Mouse (Mus musculus) erythroblast, adult 5-6 weeks (primary cell): ENCODE measurements around the gene Sprtn. TPM values are rescaled to one million over a fixed set of nuclear protein-coding genes. Genes with fewer than 3 reads are reported as not detected.

Experiments
- ATAC-seq: replicated peaks from 2 replicates; pipeline ENCODE4 v1.8.0; 2016; ENCODE audit warnings: moderate number of reproducible peaks, mild to moderate bottlenecking, moderate TSS enrichment, inconsistent platforms; ENCODE audit not compliant: poor library complexity, low FRiP score, severe bottlenecking
- total RNA-seq, 2 experiments: library from RNA; stranded (forward) in 1 of 2; stranded (reverse) in 1 of 2; fragments of 150-400 nt in 1 of 2; fragments of 200-764, 138-1000 nt in 1 of 2; gene quantifications; 2 replicates each; pipeline versions ENCODE4 v1.2.3 to v1.2.4; 2015 to 2017; ENCODE audit warnings: low replicate concordance in 2 of 2

Sprtn gene
- total RNA-seq, 2 experiments from 2014 or later = 8.5 to 10.2 TPM

DNA sequence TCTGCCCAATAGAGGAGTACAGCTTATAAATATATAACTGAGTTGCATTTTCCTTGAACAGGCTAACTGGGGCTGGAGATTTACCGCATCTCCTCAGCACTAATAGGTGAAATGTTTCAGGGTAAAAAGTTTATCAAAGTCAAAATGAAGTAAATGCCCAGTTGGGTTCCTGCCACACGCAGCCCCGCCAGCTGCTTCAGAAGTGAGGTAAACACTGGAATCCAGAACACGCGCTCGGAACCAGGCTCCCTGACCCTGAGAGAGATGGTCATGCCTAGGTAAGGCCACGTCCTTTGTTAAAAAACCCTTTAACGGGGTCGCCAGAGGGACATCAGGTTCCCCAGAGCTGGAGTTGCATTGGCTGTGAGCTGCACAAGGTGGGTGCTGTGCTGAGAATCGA lies 39.0 kb downstream of the Sprtn start:
- no peak for ATAC-seq

DNA sequence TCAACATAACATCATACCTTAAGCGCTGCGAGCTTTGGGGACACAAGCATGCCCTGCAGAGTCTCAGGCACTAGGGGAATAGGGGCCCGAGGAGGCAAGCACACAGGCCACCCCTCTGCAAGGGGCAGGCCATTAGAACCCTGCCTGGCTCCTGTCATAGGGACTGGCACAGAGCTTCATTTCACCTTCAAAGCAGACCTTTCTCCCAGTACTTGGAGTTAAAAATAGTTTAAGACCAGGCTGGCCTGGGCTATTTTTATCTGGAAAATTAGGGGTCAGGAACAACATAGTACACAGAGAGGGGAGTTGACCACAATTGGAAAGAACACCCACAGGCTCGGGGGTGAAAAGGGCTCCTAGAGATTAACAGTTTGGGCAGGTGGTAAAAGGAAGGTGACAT lies 39.6 kb downstream of the Sprtn start:
- ATAC-seq = no peak

DNA sequence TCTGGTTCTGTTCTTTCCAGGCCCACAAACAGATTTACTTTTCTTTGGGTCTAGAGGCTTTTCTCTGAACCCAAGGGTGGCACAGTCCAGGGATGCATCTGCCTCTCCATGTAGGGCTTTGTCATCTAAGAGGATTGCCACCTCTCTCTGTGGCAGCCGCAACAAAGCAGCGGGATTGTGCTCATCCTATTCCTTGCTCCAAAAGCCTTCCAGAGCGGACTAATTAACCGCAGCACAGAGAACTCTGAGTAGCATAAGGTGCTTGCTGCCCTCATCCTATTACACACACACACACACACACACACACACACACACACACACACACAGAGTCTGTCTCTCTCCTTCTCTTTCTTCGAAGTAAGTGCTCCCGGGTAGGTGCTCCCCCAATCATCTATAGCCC lies 46.1 kb downstream of the Sprtn start:
- ATAC-seq = no peak

DNA sequence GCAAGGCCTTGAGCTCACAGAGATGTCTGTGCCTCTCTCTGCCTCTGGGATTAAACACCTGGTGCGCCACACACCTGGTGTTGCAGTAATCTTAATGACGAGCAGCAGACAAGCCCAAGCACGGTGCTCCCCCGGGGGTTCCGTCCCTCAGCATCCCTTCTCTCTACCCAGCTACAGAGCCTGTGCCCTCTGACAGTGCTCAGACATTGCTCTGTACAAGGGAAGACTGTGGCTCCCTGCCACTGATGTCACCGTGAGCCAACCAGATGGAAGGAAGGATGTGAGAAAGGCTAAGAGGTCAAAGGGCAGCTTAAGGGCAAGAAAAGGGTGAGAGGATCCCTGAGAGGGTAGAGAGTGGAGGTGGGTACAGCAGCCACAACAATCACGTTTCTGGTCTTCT lies 46.7 kb downstream of the Sprtn start:
- no peak for ATAC-seq

DNA sequence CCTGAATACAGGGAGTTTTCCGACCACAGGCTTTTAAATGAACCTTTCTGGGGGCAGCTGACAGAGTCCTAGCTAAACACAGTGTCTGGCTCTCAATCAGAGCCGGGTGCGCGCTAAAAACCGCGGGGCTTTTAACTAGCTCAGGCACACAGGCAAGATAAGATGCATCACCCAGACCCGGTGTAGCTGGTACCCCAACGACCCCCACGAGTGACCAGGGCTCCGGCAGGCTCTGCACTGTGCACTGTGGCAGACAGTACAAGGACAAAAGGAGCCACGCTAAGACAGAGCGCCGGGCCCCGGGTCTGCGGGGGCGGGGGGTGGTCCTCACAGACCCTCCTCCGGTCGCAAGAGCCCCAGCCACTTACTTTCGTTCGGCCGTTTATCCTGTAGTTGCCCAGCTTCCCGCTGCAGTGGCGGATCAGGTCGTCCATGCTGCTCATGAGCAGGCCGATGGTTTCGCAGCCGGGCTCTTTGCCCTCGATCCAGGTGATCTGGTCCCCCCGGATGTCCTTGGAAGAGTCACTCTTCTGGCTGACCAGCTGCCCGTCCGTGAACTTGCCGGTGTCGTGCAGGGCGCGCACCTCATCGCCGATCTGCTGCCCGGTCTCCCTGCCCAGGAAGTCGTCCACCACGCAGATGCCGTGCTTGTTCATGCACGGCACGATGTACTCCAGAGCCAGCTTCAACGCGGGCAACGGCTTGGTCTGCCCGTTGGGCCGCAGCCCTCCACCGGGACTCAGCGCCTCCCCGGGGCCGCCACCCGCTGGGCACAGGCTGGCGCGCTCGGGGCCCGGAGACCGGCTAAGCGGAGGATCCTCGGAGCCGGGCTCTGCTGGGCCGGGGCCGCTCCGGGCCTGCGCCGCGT lies 50.4 kb downstream of the Sprtn start:
- ATAC-seq = 0 out of 2 replicates have a peak, but pooled peaks have one; percentile 15

DNA sequence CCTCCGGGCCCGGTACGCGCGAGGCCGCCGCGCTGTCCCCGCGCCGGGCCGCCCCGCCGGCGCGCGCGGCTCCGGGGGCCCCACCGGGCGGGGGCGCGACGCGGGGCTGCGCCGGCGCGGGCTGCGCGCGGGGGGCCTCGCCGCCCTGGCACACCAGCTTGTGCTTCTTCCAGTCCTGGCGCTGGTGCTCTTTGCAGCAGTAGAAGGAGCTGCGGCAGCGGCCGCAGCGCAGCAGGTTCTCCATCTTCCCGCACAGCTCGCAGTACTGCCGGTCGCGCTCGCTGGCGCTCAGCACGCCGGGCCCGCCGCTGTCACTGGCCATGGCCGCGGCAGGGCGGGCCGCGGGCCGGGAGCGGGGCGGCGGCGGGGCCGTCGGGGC lies 51.0 kb downstream of the Sprtn start:
- no peak for ATAC-seq

DNA sequence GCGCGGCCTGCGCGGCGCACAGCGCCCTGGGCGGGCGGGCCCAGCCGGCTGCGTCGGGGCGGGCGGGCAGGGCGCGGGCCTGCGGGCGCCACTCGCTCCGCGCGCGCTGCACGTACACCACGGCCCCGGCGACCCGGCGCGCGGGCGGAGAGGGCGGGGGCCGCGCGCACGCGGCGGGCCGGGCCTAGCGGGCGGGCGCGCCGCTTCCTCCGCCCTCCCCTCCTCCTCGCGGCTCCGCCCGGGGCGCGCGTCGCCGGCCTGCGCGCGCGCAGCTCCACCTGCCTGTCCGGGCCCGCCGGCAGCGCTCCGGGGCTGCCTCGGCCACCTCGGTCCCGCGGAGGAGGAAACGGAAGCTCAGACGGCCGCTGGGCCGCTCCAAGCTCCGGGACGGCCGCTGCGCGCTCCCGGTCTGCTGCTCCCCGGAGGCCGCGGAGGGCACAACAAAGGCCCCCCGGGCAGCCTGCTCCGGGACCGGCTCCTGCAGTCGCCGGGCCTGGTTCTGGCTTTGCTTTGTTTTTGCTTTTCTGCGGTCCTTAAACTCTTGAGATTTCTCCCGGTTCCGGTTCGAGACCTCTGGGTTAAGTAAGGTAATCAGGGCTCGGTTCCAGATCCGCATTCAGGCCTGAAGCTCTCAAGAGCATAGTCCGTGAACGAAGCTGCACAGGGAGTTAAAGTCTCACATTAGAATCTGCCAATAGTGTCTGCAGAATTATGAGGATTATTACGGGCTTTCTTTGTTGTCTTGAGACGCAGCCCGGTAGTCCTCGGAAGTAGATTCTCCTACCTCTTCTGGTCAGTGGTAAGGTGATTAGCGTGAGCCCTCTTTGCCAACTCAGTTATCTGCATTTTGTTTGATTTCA lies 51.8 kb downstream of the Sprtn start, which contains the start of gene Egln1:
Gene Egln1, minus strand, starts transcription at position 116 of the 860 bp plus-strand sequence.
- peak; percentile 49; the same call in 1 of the 2 replicates for ATAC-seq

DNA sequence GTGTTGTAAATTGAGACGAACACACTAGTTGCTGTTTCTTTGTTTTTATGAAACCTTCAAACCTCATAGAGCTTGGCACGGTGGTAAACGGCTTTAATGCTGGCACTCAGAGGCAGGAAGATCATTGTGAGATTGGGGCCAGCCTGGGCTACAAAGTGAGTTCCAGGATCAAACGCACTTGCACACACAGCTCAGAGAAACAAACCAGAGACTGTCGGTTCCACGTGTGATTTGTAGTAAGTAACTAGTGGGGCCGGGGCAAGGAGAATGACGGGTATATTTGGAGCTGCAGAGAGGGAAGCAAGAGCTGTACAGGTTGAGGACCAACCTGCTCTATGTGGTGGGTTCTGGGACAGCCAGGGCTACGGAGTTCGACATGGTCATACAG lies 52.4 kb downstream of the Sprtn start:
- ATAC-seq = no peak

DNA sequence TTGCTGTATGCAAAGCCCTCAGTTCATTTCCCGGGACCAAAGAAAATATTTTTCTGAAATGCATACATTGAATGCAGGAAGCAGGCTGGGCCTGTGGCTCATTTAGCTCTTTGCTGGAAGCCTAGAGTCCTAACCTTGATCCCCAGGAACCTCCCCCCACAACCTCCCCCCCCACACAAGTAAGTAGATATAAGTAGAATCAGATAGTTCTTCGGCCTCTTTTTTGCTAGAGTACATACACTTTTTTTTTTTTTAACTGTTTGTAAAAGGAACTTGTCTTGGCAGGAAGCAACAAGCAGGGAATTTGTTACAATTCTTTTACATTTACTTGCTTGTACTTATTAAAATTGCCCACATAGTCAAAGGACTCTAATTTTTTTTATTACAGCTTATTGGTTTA lies 53.2 kb downstream of the Sprtn start:
- ATAC-seq = no peak

DNA sequence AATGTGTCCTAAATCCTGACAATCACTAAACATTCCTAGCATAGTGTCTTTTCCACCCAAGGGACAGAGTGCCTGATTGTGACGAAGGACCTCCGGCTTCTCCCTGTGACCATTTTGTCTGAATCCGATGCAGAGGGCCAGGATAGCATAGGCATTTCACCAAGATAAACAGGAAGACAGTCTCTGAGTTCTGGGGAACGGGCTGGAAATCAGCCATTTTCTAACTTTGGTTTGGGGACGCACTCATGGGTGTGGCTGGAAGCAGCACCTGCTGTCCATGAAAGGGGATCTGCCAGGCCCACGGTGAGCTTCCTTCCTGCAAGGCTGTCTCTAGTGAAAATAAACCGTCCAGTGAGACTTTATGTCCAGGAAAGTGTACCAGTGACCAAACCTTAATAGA lies 55.5 kb downstream of the Sprtn start:
- no peak for ATAC-seq

DNA sequence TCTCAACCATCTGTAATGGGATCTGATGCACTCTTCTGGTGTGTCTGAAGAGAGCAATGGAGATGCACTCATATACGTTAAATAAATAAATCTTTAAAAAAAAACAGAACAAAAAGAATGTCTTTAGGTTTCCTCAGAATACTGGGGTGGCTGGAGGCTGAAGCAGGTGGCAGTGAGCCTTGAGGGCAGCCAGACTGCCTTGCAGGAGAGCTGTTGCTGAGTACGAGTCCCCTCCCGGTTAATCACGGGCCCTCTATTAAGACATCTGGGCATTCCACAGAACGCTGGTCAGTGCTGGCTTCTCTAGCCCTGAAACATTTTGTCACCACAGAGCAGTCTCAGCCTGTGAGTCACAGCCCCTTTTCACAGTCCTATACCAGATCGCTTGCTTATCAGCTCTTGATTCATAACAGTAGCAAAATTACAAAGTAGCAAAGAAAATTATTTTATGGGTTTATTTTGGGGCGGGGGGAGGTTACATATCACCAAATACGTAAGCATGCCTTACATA lies 56.9 kb downstream of the Sprtn start:
- no peak for ATAC-seq

Other genes starting within 250 kb of the Sprtn start
- 16.5 and 19.0 TPM in 2 replicates for gene 2310022B05Rik, start 234.5 kb upstream of the Sprtn start, total RNA-seq (2015; ENCODE audit: low replicate concordance)
- gene 2310022B05Rik, start 234.5 kb upstream of the Sprtn start, total RNA-seq (2017; ENCODE audit: low replicate concordance) = 9.8 and 16.9 TPM in 2 replicates
- 13.1 and 15.3 TPM in 2 replicates for gene Ttc13, start 175.9 kb upstream of the Sprtn start, total RNA-seq (2015; ENCODE audit: low replicate concordance)
- 8.8 and 18.3 TPM in 2 replicates for gene Ttc13, start 175.9 kb upstream of the Sprtn start, total RNA-seq (2017; ENCODE audit: low replicate concordance)
- 2.5 TPM in 1 of 2 replicates, not detected in the other for gene Arv1, start 175.7 kb upstream of the Sprtn start, total RNA-seq (2015; ENCODE audit: low replicate concordance)
- 1.1 TPM in 1 of 2 replicates, not detected in the other for gene Arv1, start 175.7 kb upstream of the Sprtn start, total RNA-seq (2017; ENCODE audit: low replicate concordance)
- gene Fam89a, start 146.1 kb upstream of the Sprtn start, total RNA-seq (2015; ENCODE audit: low replicate concordance) = 1.3 TPM in 1 of 2 replicates, not detected in the other
- gene Fam89a, start 146.1 kb upstream of the Sprtn start, total RNA-seq (2017; ENCODE audit: low replicate concordance) = not detected in 2 replicates
- not detected in 2 replicates for gene Trim67, start 104.8 kb upstream of the Sprtn start, total RNA-seq (2015; ENCODE audit: low replicate concordance)
- gene Trim67, start 104.8 kb upstream of the Sprtn start, total RNA-seq (2017; ENCODE audit: low replicate concordance) = not detected in 2 replicates
- 29.7 and 35.0 TPM in 2 replicates for gene Gnpat, start 34.9 kb upstream of the Sprtn start, total RNA-seq (2015; ENCODE audit: low replicate concordance)
- 18.0 and 40.7 TPM in 2 replicates for gene Gnpat, start 34.9 kb upstream of the Sprtn start, total RNA-seq (2017; ENCODE audit: low replicate concordance)
- 5.6 and 7.1 TPM in 2 replicates for gene 2810004N23Rik, start 34.8 kb upstream of the Sprtn start, total RNA-seq (2015; ENCODE audit: low replicate concordance)
- 9.2 and 9.8 TPM in 2 replicates for gene 2810004N23Rik, start 34.8 kb upstream of the Sprtn start, total RNA-seq (2017; ENCODE audit: low replicate concordance)
- gene Exoc8, start 181 bp upstream of the Sprtn start, total RNA-seq (2015; ENCODE audit: low replicate concordance) = 3.3 and 4.4 TPM in 2 replicates
- 3.9 and 7.7 TPM in 2 replicates for gene Exoc8, start 181 bp upstream of the Sprtn start, total RNA-seq (2017; ENCODE audit: low replicate concordance)
- gene Egln1, start 51.4 kb downstream of the Sprtn start, total RNA-seq (2015; ENCODE audit: low replicate concordance) = 2.9 and 4.8 TPM in 2 replicates
- 2.4 and 5.6 TPM in 2 replicates for gene Egln1, start 51.4 kb downstream of the Sprtn start, total RNA-seq (2017; ENCODE audit: low replicate concordance)
- 20.1 and 23.4 TPM in 2 replicates for gene Tsnax, start 115.1 kb downstream of the Sprtn start, total RNA-seq (2015; ENCODE audit: low replicate concordance)
- 6.9 and 10.6 TPM in 2 replicates for gene Tsnax, start 115.1 kb downstream of the Sprtn start, total RNA-seq (2017; ENCODE audit: low replicate concordance)
- gene Disc1, start 156.3 kb downstream of the Sprtn start, total RNA-seq (2015; ENCODE audit: low replicate concordance) = not detected in 2 replicates
- 1.3 and 1.6 TPM in 2 replicates for gene Disc1, start 156.3 kb downstream of the Sprtn start, total RNA-seq (2017; ENCODE audit: low replicate concordance)